Mouse (Mus musculus): Measurements from ENCODE around the gene Enc1.
A peak's percentile ranks its signal among the peaks of the same experiment; 100 is the strongest.

The Enc1 gene

GRCm38 (mm10) chr13:97240965-97241786 is at the start of gene Enc1:
Gene Enc1 (plus strand): TSS chr13:97241105.
- peak; percentile 80 to 89 for DNase-seq (ENCODE audit: low spot score in 2 of 2)

- DNase-seq (ENCODE audit: low spot score in 2 of 2), result no peak
Observed at GRCm38 (mm10) chr13:97192649-97193048, 48.3 kb upstream of the Enc1 start.

- DNase-seq (ENCODE audit: low spot score in 2 of 2), result peak in 1 of 2 experiments; percentile 76
Observed at GRCm38 (mm10) chr13:97193420-97193819, 47.5 kb upstream of the Enc1 start.

- DNase-seq (ENCODE audit: low spot score in 2 of 2), result no peak
Observed at GRCm38 (mm10) chr13:97196186-97196924, 44.5 kb upstream of the Enc1 start.

GRCm38 (mm10) chr13:97196925-97197218 is 44.0 kb upstream of the Enc1 start:
- DNase-seq (ENCODE audit: low spot score in 2 of 2), result no peak

- peak; percentile 92 to 95 for DNase-seq (ENCODE audit: low spot score in 2 of 2)
Observed at GRCm38 (mm10) chr13:97197932-97198562, 42.9 kb upstream of the Enc1 start, which contains the start of gene Hexb. Gene Hexb (minus strand): TSS chr13:97198357.

- DNase-seq (ENCODE audit: low spot score in 2 of 2), result no peak
Observed at GRCm38 (mm10) chr13:97199123-97199522, 41.8 kb upstream of the Enc1 start.

- DNase-seq (ENCODE audit: low spot score in 2 of 2), result no peak
Observed at GRCm38 (mm10) chr13:97201076-97201475, 39.8 kb upstream of the Enc1 start.

GRCm38 (mm10) chr13:97201896-97202295 is 39.0 kb upstream of the Enc1 start:
- no peak for DNase-seq (ENCODE audit: low spot score in 2 of 2)

- DNase-seq (ENCODE audit: low spot score in 2 of 2), result peak; percentile 83 to 84
Observed at GRCm38 (mm10) chr13:97205052-97205701, 35.7 kb upstream of the Enc1 start.

- no peak for DNase-seq (ENCODE audit: low spot score in 2 of 2)
Observed at GRCm38 (mm10) chr13:97206046-97206445, 34.9 kb upstream of the Enc1 start.

GRCm38 (mm10) chr13:97207472-97208111 is 33.3 kb upstream of the Enc1 start:
- DNase-seq (ENCODE audit: low spot score in 2 of 2), result no peak

- DNase-seq (ENCODE audit: low spot score in 2 of 2), result no peak
Observed at GRCm38 (mm10) chr13:97208112-97208478, 32.8 kb upstream of the Enc1 start.

GRCm38 (mm10) chr13:97208500-97209010 is 32.4 kb upstream of the Enc1 start:
- no peak for DNase-seq (ENCODE audit: low spot score in 2 of 2)

- DNase-seq (ENCODE audit: low spot score in 2 of 2), result no peak
Observed at GRCm38 (mm10) chr13:97214583-97215268, 26.2 kb upstream of the Enc1 start.

- no peak for DNase-seq (ENCODE audit: low spot score in 2 of 2)
Observed at GRCm38 (mm10) chr13:97215563-97215962, 25.3 kb upstream of the Enc1 start.

- no peak for DNase-seq (ENCODE audit: low spot score in 2 of 2)
Observed at GRCm38 (mm10) chr13:97216196-97216595, 24.7 kb upstream of the Enc1 start.

GRCm38 (mm10) chr13:97220022-97220421 is 20.9 kb upstream of the Enc1 start:
- DNase-seq (ENCODE audit: low spot score in 2 of 2), result no peak

GRCm38 (mm10) chr13:97223856-97224255 is 17.0 kb upstream of the Enc1 start:
- DNase-seq (ENCODE audit: low spot score in 2 of 2), result no peak

GRCm38 (mm10) chr13:97224341-97224982 is 16.4 kb upstream of the Enc1 start:
- no peak for DNase-seq (ENCODE audit: low spot score in 2 of 2)

Data from urinary bladder, postnatal 36 days (tissue).